Mouse (Mus musculus): ENCODE measurements around the gene Raver1. TPM values are rescaled to one million over a fixed set of nuclear protein-coding genes. Genes with fewer than 3 reads are reported as not detected.
A peak's percentile ranks its signal among the peaks of the same experiment; 100 is the strongest.

Gene Raver1
- polyA plus RNA-seq, 1 experiment: 29.9 TPM

GRCm38 (mm10) chr9:21117073-21117472 is 25.3 kb upstream of the Raver1 start:
- Histone ChIP-seq H3K4me1 (ENCODE audit: control insufficient read depth, insufficient read depth, low read length) (peaks cover 13% of the 10 kb centered on the region), H3K27me3 (ENCODE audit: control insufficient read depth, insufficient read depth, low read length) (no peaks in the 10 kb centered on the region), H3K27ac (ENCODE audit: insufficient read depth, low read length) (no peak overlapping the region), H3K4me3 (replicated peaks; ENCODE audit: insufficient read depth, low read depth, low read length) (no peak overlapping the region)
- DNase-seq: no peak
- no peak for TF ChIP-seq POLR2A (IDR thresholded peaks at IDR 0.05; ENCODE audit: borderline replicate concordance, insufficient read depth, low read length)
- TF ChIP-seq CTCF (IDR thresholded peaks at IDR 0.05; ENCODE audit: borderline replicate concordance, insufficient read depth, low read depth, low read length): no peak
- WGBS: 63% methylated on average over 6 of the region's 6 CpGs

DNA sequence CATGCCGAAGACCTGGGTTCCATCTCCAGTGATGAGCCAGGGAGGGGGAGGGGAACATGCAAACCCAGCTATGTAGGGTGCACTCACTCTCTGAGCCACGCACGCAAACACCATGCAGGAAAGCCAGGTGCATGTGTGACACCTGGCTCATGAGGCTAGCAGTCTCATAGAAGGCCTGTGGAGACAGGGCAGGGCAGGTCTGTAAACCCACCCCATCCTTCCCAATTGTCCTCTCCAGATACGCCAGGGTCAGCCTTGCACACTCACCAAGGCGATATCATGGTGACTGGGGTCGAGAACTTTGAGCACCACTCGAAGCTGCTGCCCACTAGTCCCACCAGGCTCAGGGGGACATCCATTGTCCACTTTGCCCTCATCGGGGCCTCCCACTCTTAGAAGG is 23.3 kb upstream of the Raver1 start:
- TF ChIP-seq CTCF (IDR thresholded peaks at IDR 0.05; ENCODE audit: borderline replicate concordance, insufficient read depth, low read depth, low read length) (no peak), POLR2A (IDR thresholded peaks at IDR 0.05; ENCODE audit: borderline replicate concordance, insufficient read depth, low read length) (no peak)
- H3K4me1 ChIP-seq (ENCODE audit: control insufficient read depth, insufficient read depth, low read length): peaks cover 13% of the 10 kb centered on the region
- no peaks in the 10 kb centered on the region for H3K27me3 ChIP-seq (ENCODE audit: control insufficient read depth, insufficient read depth, low read length)
- no peak for DNase-seq
- no peak overlapping the region for H3K27ac ChIP-seq (ENCODE audit: insufficient read depth, low read length)
- 92% methylated on average over 8 of the region's 8 CpGs for WGBS
- no peak overlapping the region for H3K4me3 ChIP-seq (replicated peaks; ENCODE audit: insufficient read depth, low read depth, low read length)

- WGBS: 40% methylated on average over 7 of the region's 7 CpGs
- no peak for TF ChIP-seq CTCF (IDR thresholded peaks at IDR 0.05; ENCODE audit: borderline replicate concordance, insufficient read depth, low read depth, low read length)
- no peak for TF ChIP-seq POLR2A (IDR thresholded peaks at IDR 0.05; ENCODE audit: borderline replicate concordance, insufficient read depth, low read length)
Measured at GRCm38 (mm10) chr9:21114190-21114589, 22.4 kb upstream of the Raver1 start.

DNA sequence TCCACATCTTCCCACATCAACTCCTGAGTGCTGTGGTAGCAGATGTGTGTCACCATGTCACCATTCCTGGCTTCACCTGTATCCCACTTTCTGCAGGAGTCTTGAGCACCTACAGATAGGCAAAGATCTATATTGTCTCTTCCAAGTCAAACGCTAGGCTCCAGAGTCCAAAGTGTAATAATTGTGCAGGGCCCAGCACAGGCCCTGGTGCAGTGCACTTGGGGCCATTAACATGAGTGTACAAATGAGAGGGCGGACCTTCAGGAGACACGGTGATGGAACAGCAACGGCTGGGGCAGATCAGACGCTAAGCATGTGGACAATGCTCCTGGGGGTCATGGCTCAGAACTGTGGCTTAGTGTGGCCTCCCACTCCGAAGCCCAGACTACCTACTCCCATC is 21.9 kb upstream of the Raver1 start:
- WGBS: 74% methylated on average over 6 of the region's 6 CpGs
- H3K27me3 ChIP-seq (ENCODE audit: control insufficient read depth, insufficient read depth, low read length): no peaks in the 10 kb centered on the region
- H3K4me1 ChIP-seq (ENCODE audit: control insufficient read depth, insufficient read depth, low read length): peaks cover 13% of the 10 kb centered on the region
- TF ChIP-seq POLR2A (IDR thresholded peaks at IDR 0.05; ENCODE audit: borderline replicate concordance, insufficient read depth, low read length) (no peak), CTCF (IDR thresholded peaks at IDR 0.05; ENCODE audit: borderline replicate concordance, insufficient read depth, low read depth, low read length) (no peak)
- DNase-seq: no peak
- H3K4me3 ChIP-seq (replicated peaks; ENCODE audit: insufficient read depth, low read depth, low read length): no peak overlapping the region
- H3K27ac ChIP-seq (ENCODE audit: insufficient read depth, low read length): no peak overlapping the region

More at GRCm38 (mm10) chr9:21114190-21114589, 22.4 kb upstream of the Raver1 start:
- no peak overlapping the region for H3K4me3 ChIP-seq (replicated peaks; ENCODE audit: insufficient read depth, low read depth, low read length)
- H3K27ac ChIP-seq (ENCODE audit: insufficient read depth, low read length): no peak overlapping the region
- peak in 1 of 2 experiments; percentile 36 for DNase-seq
- peaks cover 13% of the 10 kb centered on the region for H3K4me1 ChIP-seq (ENCODE audit: control insufficient read depth, insufficient read depth, low read length)
- no peaks in the 10 kb centered on the region for H3K27me3 ChIP-seq (ENCODE audit: control insufficient read depth, insufficient read depth, low read length)

- WGBS: 57% methylated on average over 23 of the region's 23 CpGs
- TF ChIP-seq CTCF (IDR thresholded peaks at IDR 0.05; ENCODE audit: borderline replicate concordance, insufficient read depth, low read depth, low read length) (no peak), POLR2A (IDR thresholded peaks at IDR 0.05; ENCODE audit: borderline replicate concordance, insufficient read depth, low read length) (no peak)
- Histone ChIP-seq H3K27me3 (ENCODE audit: control insufficient read depth, insufficient read depth, low read length) (no peaks in the 10 kb centered on the region), H3K4me1 (ENCODE audit: control insufficient read depth, insufficient read depth, low read length) (no peaks in the 10 kb centered on the region), H3K4me3 (replicated peaks; ENCODE audit: insufficient read depth, low read depth, low read length) (no peak overlapping the region), H3K27ac (ENCODE audit: insufficient read depth, low read length) (no peak overlapping the region)
- DNase-seq: no peak
Measured at GRCm38 (mm10) chr9:21107607-21108237, 15.9 kb upstream of the Raver1 start.

GRCm38 (mm10) chr9:21105760-21106564 is 14.2 kb upstream of the Raver1 start:
- WGBS: 76% methylated on average over 5 of the region's 5 CpGs
- H3K4me1 ChIP-seq (ENCODE audit: control insufficient read depth, insufficient read depth, low read length): no peaks in the 10 kb centered on the region
- TF ChIP-seq CTCF (IDR thresholded peaks at IDR 0.05; ENCODE audit: borderline replicate concordance, insufficient read depth, low read depth, low read length) (no peak), POLR2A (IDR thresholded peaks at IDR 0.05; ENCODE audit: borderline replicate concordance, insufficient read depth, low read length) (no peak)
- H3K27ac ChIP-seq (ENCODE audit: insufficient read depth, low read length): no peak overlapping the region
- H3K4me3 ChIP-seq (replicated peaks; ENCODE audit: insufficient read depth, low read depth, low read length): no peak overlapping the region
- H3K27me3 ChIP-seq (ENCODE audit: control insufficient read depth, insufficient read depth, low read length): no peaks in the 10 kb centered on the region
- DNase-seq: no peak

DNA sequence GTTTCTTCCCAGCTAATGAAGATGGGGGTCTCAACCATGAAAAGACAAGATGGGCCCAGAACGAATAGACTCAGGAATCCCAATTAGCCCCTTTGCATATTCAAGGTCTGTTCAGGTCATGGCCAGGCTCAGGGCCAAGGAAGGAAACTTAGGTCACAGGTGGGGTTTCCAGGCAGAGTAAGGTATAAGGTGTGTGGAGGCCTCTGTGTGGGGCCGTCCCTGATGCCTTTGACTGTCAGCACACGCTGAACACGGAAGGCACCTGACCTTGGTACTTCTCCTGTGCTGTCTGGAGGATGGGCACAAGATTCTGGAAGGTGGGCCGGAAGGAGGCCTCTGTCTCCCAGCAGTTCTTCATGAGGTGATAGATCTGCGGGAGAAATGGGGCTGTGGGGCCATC is 13.0 kb upstream of the Raver1 start:
- WGBS: 86% methylated on average over 6 of the region's 6 CpGs
- Histone ChIP-seq H3K27me3 (ENCODE audit: control insufficient read depth, insufficient read depth, low read length) (no peaks in the 10 kb centered on the region), H3K4me1 (ENCODE audit: control insufficient read depth, insufficient read depth, low read length) (no peaks in the 10 kb centered on the region), H3K4me3 (replicated peaks; ENCODE audit: insufficient read depth, low read depth, low read length) (no peak overlapping the region), H3K27ac (ENCODE audit: insufficient read depth, low read length) (no peak overlapping the region)
- no peak for TF ChIP-seq CTCF (IDR thresholded peaks at IDR 0.05; ENCODE audit: borderline replicate concordance, insufficient read depth, low read depth, low read length)
- no peak for TF ChIP-seq POLR2A (IDR thresholded peaks at IDR 0.05; ENCODE audit: borderline replicate concordance, insufficient read depth, low read length)
- DNase-seq: no peak

GRCm38 (mm10) chr9:21102076-21102475 is 10.3 kb upstream of the Raver1 start:
- no peak overlapping the region for H3K4me3 ChIP-seq (replicated peaks; ENCODE audit: insufficient read depth, low read depth, low read length)
- no peaks in the 10 kb centered on the region for H3K27me3 ChIP-seq (ENCODE audit: control insufficient read depth, insufficient read depth, low read length)
- no peak overlapping the region for H3K27ac ChIP-seq (ENCODE audit: insufficient read depth, low read length)
- 87% methylated on average over 2 of the region's 2 CpGs for WGBS
- no peaks in the 10 kb centered on the region for H3K4me1 ChIP-seq (ENCODE audit: control insufficient read depth, insufficient read depth, low read length)
- TF ChIP-seq CTCF (IDR thresholded peaks at IDR 0.05; ENCODE audit: borderline replicate concordance, insufficient read depth, low read depth, low read length) (no peak), POLR2A (IDR thresholded peaks at IDR 0.05; ENCODE audit: borderline replicate concordance, insufficient read depth, low read length) (no peak)
- no peak for DNase-seq

Measured in cerebellum, adult 2 months (tissue).